Mouse (Mus musculus): ENCODE results near the gene Klf7. TPM values are rescaled to one million over a fixed set of nuclear protein-coding genes. Genes with fewer than 3 reads are reported as not detected.

Klf7 gene
- total and polyA plus RNA-seq, 3 experiments: 10.3 to 18.9 (median 18.4) TPM

- no peaks in the 10 kb centered on the region for H3K27me3 ChIP-seq (ENCODE audit: control insufficient read depth, insufficient read depth, low read length)
- TF ChIP-seq CTCF (IDR thresholded peaks at IDR 0.05) (no peak), POLR2A (IDR thresholded peaks at IDR 0.05; ENCODE audit: insufficient read depth, low read depth, low read length) (0 out of 2 replicates have a peak, but pooled peaks have one; percentile 18), EP300 (IDR thresholded peaks at IDR 0.05; ENCODE audit: insufficient read depth, low read depth, low read length) (no peak)
- no peak overlapping the region for H3K9ac ChIP-seq (ENCODE audit: low read depth, low read length)
- 50% methylated on average over 19 of the region's 19 CpGs for WGBS
- peaks cover 15% of the 10 kb centered on the region for H3K4me1 ChIP-seq (ENCODE audit: control insufficient read depth, insufficient read depth, low read length)
- no peak overlapping the region for H3K4me3 ChIP-seq
- H3K36me3 ChIP-seq (ENCODE audit: control insufficient read depth, insufficient read depth, low read length): no peaks in the 10 kb centered on the region; the same call in 1 of the 2 replicates
- H3K79me2 ChIP-seq (replicated peaks; ENCODE audit: control insufficient read depth, insufficient read depth, low read length): no peaks in the 10 kb centered on the region
- DNase-seq: peak; percentile 33 to 41
- intact Hi-C loops (cut with DNase I): no loop called here
- peak overlapping the region; percentile 64 for H3K27ac ChIP-seq
These were observed 127.6 kb downstream of the Klf7 start for GRCm38 (mm10) chr1:63994248-63995136.

- Histone ChIP-seq H3K79me2 (replicated peaks; ENCODE audit: control insufficient read depth, insufficient read depth, low read length) (no peaks in the 10 kb centered on the region), H3K36me3 (ENCODE audit: control insufficient read depth, insufficient read depth, low read length) (no peaks in the 10 kb centered on the region; the same call in 1 of the 2 replicates), H3K4me3 (no peak overlapping the region), H3K27me3 (ENCODE audit: control insufficient read depth, insufficient read depth, low read length) (no peaks in the 10 kb centered on the region), H3K27ac (no peak overlapping the region), H3K9ac (ENCODE audit: low read depth, low read length) (no peak overlapping the region), H3K4me1 (ENCODE audit: control insufficient read depth, insufficient read depth, low read length) (peaks cover 14% of the 10 kb centered on the region)
- TF ChIP-seq POLR2A (IDR thresholded peaks at IDR 0.05; ENCODE audit: insufficient read depth, low read depth, low read length): 0 out of 2 replicates have a peak, but pooled peaks have one; percentile 14
- no peak for TF ChIP-seq CTCF (IDR thresholded peaks at IDR 0.05)
- intact Hi-C loops (cut with DNase I): no loop called here
- WGBS: 47% methylated on average over 5 of the region's 5 CpGs
- no peak for DNase-seq
These were observed 129.6 kb downstream of the Klf7 start for GRCm38 (mm10) chr1:63992506-63992905.

- H3K4me1 ChIP-seq (ENCODE audit: control insufficient read depth, insufficient read depth, low read length): peaks cover 9% of the 10 kb centered on the region
- no peaks in the 10 kb centered on the region for H3K27me3 ChIP-seq (ENCODE audit: control insufficient read depth, insufficient read depth, low read length)
- no peak overlapping the region for H3K9ac ChIP-seq (ENCODE audit: low read depth, low read length)
- H3K79me2 ChIP-seq (replicated peaks; ENCODE audit: control insufficient read depth, insufficient read depth, low read length): no peaks in the 10 kb centered on the region
- H3K36me3 ChIP-seq (ENCODE audit: control insufficient read depth, insufficient read depth, low read length): no peaks in the 10 kb centered on the region
- no peak overlapping the region for H3K4me3 ChIP-seq
- no peak for TF ChIP-seq POLR2A (IDR thresholded peaks at IDR 0.05; ENCODE audit: insufficient read depth, low read depth, low read length)
- no peak for TF ChIP-seq EP300 (IDR thresholded peaks at IDR 0.05; ENCODE audit: insufficient read depth, low read depth, low read length)
- no peak for TF ChIP-seq CTCF (IDR thresholded peaks at IDR 0.05)
- no peak for DNase-seq
- WGBS: 96% methylated on average over 6 of the region's 6 CpGs
- intact Hi-C loops (cut with DNase I): no loop called here
- no peak overlapping the region for H3K27ac ChIP-seq
These were observed 131.7 kb downstream of the Klf7 start for GRCm38 (mm10) chr1:63990416-63990815.

GRCm38 (mm10) chr1:63980733-63981132 is 141.3 kb downstream of the Klf7 start:
- Histone ChIP-seq H3K27me3 (ENCODE audit: control insufficient read depth, insufficient read depth, low read length) (no peaks in the 10 kb centered on the region), H3K4me3 (no peak overlapping the region), H3K4me1 (ENCODE audit: control insufficient read depth, insufficient read depth, low read length) (no peaks in the 10 kb centered on the region), H3K27ac (no peak overlapping the region), H3K36me3 (ENCODE audit: control insufficient read depth, insufficient read depth, low read length) (no peaks in the 10 kb centered on the region), H3K9ac (ENCODE audit: low read depth, low read length) (no peak overlapping the region), H3K79me2 (replicated peaks; ENCODE audit: control insufficient read depth, insufficient read depth, low read length) (no peaks in the 10 kb centered on the region)
- intact Hi-C loops (cut with DNase I): no loop called here
- TF ChIP-seq POLR2A (IDR thresholded peaks at IDR 0.05; ENCODE audit: insufficient read depth, low read depth, low read length) (no peak), CTCF (IDR thresholded peaks at IDR 0.05) (no peak), EP300 (IDR thresholded peaks at IDR 0.05; ENCODE audit: insufficient read depth, low read depth, low read length) (no peak)
- DNase-seq: no peak
- WGBS: 69% methylated on average over 2 of the region's 2 CpGs

Small RNAs within 50 kb of the gene (microRNA-seq; reads per million reads assigned to microRNA genes)
- 0.56 to 1.2 reads per million in 2 experiments for gene Mir6899
